Mouse (Mus musculus): Measurements from ENCODE around the gene P3h3.

The P3h3 gene

GRCm38 (mm10) chr6:124865766-124866362 is 8.3 kb upstream of the P3h3 start:
- no peak for DNase-seq (ENCODE audit: low read depth)

GRCm38 (mm10) chr6:124863658-124864298 is 6.2 kb upstream of the P3h3 start, which contains the start of gene Gpr162:
Gene Gpr162, minus strand, starts transcription at chr6:124863983.
- peak; percentile 26 for DNase-seq (ENCODE audit: low read depth)

- no peak for DNase-seq (ENCODE audit: low read depth)
Measured at GRCm38 (mm10) chr6:124863125-124863657, 5.6 kb upstream of the P3h3 start.

- DNase-seq (ENCODE audit: low read depth): no peak
Measured at GRCm38 (mm10) chr6:124862406-124863124, 5.0 kb upstream of the P3h3 start.

- DNase-seq (ENCODE audit: low read depth): no peak
Measured at GRCm38 (mm10) chr6:124861802-124862201, 4.2 kb upstream of the P3h3 start.

- DNase-seq (ENCODE audit: low read depth): no peak
Measured at GRCm38 (mm10) chr6:124861266-124861665, 3.7 kb upstream of the P3h3 start.

- no peak for DNase-seq (ENCODE audit: low read depth)
Measured at GRCm38 (mm10) chr6:124860511-124860910, 3.0 kb upstream of the P3h3 start.

GRCm38 (mm10) chr6:124859725-124860124 is 2.2 kb upstream of the P3h3 start:
- peak; percentile 79 for DNase-seq (ENCODE audit: low read depth)

GRCm38 (mm10) chr6:124858561-124859318 is 1.2 kb upstream of the P3h3 start:
- DNase-seq (ENCODE audit: low read depth): no peak

GRCm38 (mm10) chr6:124857840-124858530 is 433 bp upstream of the P3h3 start:
- no peak for DNase-seq (ENCODE audit: low read depth)

- no peak for DNase-seq (ENCODE audit: low read depth)
Measured at GRCm38 (mm10) chr6:124856321-124856720, 1.2 kb downstream of the P3h3 start.

- no peak for DNase-seq (ENCODE audit: low read depth)
Measured at GRCm38 (mm10) chr6:124854647-124855046, 2.9 kb downstream of the P3h3 start.

- no peak for DNase-seq (ENCODE audit: low read depth)
Measured at GRCm38 (mm10) chr6:124850535-124850934, 7.0 kb downstream of the P3h3 start.

GRCm38 (mm10) chr6:124847305-124847704 is 10.2 kb downstream of the P3h3 start:
- peak; percentile 85 for DNase-seq (ENCODE audit: low read depth)

GRCm38 (mm10) chr6:124840241-124841167 is 17.0 kb downstream of the P3h3 start, which contains the start of gene Gnb3:
Gene Gnb3, minus strand, starts transcription at chr6:124840275.
- peak; percentile 57 for DNase-seq (ENCODE audit: low read depth)

GRCm38 (mm10) chr6:124839805-124840204 is 17.7 kb downstream of the P3h3 start:
- DNase-seq (ENCODE audit: low read depth): peak; percentile 14

- no peak for DNase-seq (ENCODE audit: low read depth)
Measured at GRCm38 (mm10) chr6:124836411-124836810, 21.1 kb downstream of the P3h3 start.

- no peak for DNase-seq (ENCODE audit: low read depth)
Measured at GRCm38 (mm10) chr6:124835531-124835930, 22.0 kb downstream of the P3h3 start.

- peak; percentile 28 for DNase-seq (ENCODE audit: low read depth)
Measured at GRCm38 (mm10) chr6:124834512-124835081, 23.0 kb downstream of the P3h3 start.

GRCm38 (mm10) chr6:124831649-124832048 is 25.9 kb downstream of the P3h3 start:
- no peak for DNase-seq (ENCODE audit: low read depth)

Data from 416B (cell line).